Mouse (Mus musculus): ENCODE results near the gene Gng13. TPM values are rescaled to one million over a fixed set of nuclear protein-coding genes. Genes with fewer than 3 reads are reported as not detected.
"Not testable (repeated sequence)": the region's sequence is repeated elsewhere in the genome, so short reads cannot be mapped to it uniquely, and the experiment has no call there.

Gene Gng13
- total RNA-seq, 2 experiments from 2014 or later: not detected

DNA sequence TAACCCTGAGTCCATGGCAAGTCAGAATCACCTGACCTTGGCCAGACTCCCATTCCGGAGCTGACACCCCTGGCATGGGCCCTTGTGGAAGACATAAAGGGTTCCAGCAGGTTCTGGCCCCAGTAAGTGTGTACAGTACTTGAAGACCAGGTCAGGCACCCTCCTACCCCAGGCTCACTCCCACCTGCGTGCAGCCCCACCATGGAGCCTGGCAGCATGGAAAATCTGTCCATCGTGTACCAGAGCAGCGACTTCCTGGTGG is 11.0 kb downstream of the Gng13 start:
- no peak for ATAC-seq (ENCODE audit: poor library complexity, severe bottlenecking)

DNA sequence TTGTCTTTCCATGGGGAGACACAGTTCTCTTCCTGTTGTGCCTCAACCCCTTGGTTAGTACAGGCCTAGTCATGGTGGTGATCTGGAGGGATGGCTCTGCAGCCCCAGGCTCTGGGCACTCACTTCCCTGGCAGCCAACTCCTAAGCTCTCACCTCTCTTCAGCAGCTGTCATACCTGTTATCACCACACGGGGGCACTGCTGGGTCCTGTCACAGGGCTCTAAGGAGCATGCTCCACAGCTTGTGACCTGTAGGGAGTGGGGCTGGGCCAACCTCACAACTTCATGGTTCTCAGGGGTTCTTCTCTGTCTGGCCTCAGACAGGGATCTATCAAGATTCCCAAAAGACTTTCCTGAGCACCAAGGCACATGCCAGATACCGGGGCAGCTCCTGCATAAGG is 15.1 kb downstream of the Gng13 start:
- ATAC-seq (ENCODE audit: poor library complexity, severe bottlenecking): peak; percentile 51

DNA sequence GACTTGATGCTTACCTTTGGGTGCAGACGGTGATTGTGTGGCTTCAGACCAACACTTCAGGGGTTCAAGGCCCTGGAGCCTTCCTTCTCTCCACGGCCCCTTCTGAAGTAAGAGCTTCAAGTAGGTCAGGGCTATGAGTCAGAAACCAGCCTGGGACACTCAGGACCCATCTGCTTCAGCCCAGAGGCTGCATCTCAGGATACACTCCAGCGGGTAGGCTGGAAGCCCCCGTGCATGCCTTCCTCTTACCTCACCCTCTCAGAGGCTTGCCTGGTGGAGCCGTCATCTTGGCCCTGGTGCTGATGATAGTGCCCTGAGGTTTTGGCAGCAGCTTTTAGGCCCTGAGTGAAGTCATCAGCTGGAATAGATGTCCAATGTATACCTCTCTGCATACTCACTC is 18.3 kb downstream of the Gng13 start:
- no peak for ATAC-seq (ENCODE audit: poor library complexity, severe bottlenecking)

DNA sequence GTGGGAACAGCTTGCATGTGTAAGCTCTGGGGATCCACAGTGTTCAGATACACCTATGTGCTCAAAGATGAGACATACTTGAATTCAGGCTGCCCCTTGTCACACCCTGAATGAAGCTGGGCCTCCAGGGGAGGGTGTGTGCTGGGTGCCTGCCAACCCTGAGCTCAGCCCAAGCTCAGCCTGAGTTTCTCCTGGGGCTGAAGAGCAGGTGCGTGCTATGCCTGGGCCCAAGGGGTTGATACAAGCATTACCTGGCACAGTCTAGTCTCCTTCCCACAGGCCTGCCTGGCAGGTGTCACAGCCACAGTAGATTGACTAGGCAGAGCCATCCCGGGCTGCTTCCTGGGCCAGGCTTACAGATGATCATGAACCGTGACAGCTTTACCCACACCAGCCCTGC is 18.8 kb downstream of the Gng13 start, which contains the start of gene Mslnl:
Mslnl (plus strand) TSS at position 298 of the 400 bp plus-strand sequence.
- ATAC-seq (ENCODE audit: poor library complexity, severe bottlenecking): no peak

DNA sequence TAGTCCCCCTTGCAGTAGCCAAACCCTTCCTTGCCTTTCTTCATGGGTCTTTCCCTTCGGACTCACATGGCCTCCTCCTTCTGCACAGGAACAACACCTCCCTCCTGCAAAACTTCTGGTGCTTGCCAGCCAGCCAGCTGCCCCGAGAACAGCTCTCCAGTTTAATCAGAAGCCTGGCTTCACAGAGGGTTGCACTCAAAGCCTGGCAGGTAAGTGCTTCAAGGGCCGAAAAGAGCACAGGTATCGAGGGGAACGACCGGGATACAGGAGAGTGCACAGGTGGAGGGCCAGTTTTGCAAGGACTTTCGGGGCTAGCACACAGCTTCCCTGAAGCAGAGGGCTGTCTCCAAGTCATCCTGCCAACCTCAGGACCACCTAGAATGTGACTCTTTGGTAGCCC is 21.9 kb downstream of the Gng13 start:
- no peak for ATAC-seq (ENCODE audit: poor library complexity, severe bottlenecking)

DNA sequence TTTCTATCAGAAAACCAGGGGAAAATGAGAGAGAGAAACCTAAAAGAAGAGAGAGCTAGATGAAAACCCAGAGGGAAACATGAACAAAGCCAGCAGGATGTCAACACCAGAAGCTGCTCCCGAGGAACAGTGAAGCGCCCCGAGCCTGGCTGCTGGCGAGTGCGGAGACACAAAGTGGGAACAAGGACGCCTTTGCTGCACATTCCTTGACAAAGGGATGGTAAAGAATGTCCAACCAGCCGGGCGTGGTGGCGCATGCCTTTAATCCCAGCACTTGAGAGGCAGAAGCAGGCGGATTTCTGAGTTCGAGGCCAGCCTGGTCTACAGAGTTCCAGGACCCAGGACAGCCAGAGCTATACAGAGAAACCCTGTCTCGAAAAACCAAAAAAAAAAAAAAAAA is 24.5 kb downstream of the Gng13 start:
- not testable (repeated sequence) for ATAC-seq (ENCODE audit: poor library complexity, severe bottlenecking)

DNA sequence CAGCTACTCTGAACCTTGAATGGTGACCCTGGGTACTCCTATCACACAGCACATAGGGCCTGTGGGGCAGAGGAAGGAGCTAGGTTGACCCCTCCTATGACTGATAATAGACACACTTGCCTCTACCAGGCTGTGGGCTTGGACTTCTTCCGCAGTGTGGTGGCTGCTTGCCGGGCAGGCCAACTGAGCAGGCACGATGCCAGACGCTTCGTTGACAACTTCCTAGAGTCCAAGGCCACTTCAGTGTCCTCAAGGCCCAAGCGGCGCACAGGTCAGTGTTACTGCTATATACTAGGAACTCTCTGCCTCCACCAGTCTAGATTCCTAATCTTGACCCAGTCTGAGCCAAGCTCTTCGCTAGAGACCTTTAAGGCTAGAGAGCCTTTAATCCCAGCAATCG is 26.9 kb downstream of the Gng13 start:
- ATAC-seq (ENCODE audit: poor library complexity, severe bottlenecking): no peak

DNA sequence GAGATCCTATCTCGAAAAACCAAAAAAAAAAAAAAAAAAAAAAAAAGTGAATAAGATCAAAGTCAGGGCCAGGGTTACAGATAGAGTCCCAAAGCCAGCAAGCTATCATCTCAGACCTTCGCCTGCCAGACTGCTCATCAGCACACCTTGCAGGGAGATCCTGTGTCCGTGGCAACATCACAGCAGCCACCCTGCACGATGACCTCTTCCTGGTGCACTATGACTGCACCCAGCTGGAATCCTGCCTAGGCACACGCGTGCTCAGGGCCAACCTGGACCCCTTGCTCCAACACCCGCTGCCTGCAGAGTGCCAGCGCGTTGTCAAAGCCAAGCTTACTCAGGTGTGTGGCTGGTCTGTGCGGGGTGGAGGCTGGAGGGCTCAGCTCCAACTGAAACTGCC is 27.3 kb downstream of the Gng13 start:
- no peak for ATAC-seq (ENCODE audit: poor library complexity, severe bottlenecking)

DNA sequence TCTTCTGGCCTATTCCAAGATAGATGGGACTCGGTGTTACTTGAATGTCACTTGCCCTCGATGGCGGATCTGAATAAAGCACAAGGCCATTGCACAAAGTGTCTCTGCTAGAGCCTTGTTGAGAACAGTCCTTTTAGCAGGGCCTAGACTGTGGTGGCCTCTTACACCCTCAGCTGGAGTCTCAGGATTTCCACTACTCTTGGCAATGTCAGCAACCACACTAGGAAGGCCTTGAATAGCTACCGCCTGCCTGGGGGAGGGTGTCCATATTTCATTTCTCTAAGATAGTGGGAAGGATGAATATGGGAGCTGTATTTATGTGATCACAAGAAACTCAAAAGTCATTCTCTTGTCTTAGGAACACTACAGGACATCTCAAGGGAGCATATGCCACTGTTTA is 31.3 kb downstream of the Gng13 start:
- ATAC-seq (ENCODE audit: poor library complexity, severe bottlenecking): no peak

DNA sequence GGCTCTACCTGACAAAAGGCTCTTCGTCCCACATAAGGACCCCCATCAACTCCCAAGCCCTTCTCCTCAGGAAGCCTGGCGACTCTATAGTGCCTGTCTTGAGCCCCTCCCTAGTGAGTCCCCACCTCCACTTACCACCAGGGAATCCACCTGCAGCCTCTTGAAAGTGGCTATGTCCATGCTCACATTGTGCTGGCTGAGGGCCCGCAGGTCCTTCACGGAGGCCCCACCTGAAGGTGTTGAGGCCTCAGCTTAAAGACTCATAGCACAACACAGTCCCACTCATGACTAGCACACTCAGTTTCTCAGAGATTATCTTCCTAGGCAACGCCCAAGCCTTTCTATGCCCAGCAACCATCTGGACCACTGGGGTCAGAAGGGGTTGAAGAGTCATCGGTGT is 32.3 kb downstream of the Gng13 start:
- ATAC-seq (ENCODE audit: poor library complexity, severe bottlenecking): no peak

DNA sequence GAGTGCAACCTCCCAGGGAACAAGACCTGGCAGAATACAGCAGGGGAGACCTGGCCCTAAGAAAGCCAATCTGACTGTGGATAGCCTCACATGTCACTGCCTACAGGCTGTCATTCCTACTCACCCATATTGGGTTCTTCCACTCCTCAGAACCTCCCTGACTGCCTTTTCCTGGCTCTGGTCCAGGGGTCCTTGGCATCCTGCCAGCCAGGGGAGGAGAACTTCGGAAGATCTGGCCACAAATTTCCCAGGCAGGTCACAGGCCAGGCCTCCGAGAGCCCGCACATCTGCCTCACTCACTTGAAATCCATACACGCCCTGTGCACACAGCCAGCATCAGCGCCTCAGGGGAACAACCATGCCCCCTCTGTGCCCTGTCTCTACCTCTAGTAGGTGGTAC is 34.5 kb downstream of the Gng13 start:
- ATAC-seq (ENCODE audit: poor library complexity, severe bottlenecking): no peak

DNA sequence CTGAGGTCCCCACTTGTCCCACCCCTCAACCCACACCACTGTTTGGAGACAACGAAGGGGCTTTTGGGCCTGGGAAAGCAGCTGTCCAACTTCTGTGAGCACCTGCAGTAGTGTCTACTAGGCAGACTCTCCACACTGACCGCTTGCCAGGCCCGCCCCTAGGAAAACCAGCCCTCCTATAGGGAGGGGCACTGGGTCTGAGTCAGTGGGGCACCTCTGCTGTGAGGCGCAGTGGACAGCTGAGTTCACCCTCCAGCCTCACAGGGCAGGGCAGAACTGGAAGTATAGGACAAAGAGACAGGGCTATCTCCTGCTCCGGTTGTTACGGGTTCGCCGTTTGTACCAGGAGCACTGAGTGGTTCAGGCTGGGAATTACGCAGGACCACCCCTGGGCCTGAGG is 37.3 kb downstream of the Gng13 start, which contains the start of gene Msln:
Msln (minus strand) TSS at position 138 of the 400 bp plus-strand sequence.
- ATAC-seq (ENCODE audit: poor library complexity, severe bottlenecking): no peak

DNA sequence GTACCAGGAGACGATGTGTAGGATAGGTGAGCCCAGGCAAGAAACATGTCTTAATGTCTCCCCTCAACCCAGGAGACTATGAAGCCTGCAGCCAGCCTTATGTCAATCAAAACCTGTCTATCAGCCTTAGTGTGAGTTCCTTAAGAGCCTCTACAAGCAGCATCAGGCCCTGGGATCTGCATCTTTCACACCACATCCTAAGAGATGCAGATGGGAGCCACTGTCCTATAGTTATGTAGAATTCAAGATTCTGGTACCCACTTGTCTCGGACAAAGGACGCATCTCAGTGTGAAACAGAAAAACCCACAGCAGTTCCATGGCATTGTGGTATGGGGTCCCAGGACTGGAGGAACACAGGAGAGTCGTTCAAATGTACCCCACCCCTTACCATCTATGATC is 38.1 kb downstream of the Gng13 start:
- ATAC-seq (ENCODE audit: poor library complexity, severe bottlenecking): no peak

DNA sequence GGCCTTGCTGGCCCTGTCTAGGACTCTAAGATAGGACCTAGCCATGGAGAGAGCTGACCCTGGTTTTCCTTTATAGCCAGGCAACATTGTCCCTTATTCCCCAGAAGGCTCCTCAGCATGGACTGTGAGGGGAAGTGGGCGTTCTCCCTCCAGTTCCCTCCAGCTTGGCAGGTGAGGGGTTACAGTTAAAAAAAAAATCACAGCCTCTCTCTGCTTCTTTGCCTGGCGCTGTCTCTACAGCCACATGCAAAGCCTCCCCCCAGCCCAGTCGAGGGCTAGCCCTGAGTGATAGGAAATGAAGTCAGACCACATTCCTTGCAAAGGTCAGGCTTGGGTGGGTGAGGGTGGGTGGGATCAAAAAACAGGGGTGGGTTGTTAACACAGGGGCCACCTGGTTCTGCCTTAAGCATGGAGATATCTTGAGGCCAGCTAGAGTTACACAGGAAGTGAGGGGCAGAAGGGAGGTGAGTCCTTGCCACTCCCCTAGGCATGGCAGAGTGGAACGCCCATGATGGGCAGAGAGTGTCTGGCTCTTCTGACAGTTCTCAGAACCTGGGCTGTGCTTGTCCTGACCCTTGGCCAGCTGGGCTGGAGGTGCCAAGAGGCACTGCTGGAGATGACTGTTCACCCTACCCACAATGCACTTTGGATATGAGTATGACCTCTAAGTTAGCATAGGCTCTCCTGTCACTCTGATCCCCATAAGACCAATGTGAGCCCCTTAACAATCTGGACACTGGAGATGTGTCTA is 38.8 kb downstream of the Gng13 start:
- ATAC-seq (ENCODE audit: poor library complexity, severe bottlenecking): no peak

DNA sequence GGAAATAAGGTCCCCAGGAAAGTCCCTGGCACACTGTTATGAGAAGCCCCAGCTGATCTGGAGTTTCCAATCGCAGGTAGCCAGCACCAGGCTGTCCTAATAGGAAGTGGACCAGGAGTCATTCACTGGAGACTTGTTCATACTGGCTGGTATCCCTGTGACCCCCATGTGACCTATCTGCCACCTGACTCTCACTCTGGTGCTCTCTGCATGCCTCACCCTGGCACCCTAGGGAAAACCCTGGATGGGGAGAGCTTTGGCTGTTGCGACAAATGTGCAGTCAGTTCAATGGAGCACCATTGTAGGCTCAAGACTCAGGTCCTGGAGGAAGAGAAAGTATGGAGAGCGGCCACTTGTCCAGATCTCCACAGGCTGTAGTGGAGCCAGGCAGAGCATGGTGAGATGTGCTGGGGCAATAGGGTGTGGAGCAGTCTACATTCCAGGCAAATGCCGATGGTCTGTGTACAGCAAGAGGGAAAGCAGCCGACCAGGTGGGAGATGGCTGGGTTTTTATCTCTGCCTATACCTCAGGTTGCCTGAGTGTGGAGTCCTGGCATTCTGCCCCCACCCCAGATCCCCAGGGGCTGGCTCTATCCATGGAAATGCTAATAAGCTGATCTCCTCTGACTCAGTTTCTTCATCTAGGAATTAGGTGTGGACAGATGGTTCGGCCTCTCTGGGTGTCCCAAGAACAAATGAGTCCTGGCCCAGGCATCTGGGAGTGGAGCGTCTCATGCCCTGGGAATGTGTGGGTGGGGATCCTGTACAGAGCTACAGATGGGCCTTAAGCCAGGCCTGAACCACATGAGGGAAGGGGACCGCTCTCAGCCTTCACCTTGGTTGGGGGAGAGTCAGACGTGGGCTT is 39.6 kb downstream of the Gng13 start:
- ATAC-seq (ENCODE audit: poor library complexity, severe bottlenecking): no peak

DNA sequence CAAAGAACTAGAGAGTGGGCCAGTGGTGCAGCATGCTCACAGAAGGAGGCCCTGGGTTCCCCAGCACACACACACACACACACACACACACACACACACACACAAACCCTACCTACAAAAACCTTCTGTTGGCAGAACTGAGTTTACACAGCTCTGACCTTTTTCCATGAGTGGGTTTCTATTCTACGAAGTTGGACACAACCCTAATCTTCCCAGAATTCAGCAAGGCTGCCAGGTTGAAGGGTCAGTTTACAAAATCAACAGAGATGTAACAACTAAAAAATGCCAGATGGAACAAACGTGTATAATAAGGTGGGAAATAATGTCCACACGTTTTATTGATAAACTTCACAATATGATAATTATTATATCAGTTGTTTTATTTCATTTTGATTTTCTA is 40.7 kb downstream of the Gng13 start:
- no peak for ATAC-seq (ENCODE audit: poor library complexity, severe bottlenecking)

DNA sequence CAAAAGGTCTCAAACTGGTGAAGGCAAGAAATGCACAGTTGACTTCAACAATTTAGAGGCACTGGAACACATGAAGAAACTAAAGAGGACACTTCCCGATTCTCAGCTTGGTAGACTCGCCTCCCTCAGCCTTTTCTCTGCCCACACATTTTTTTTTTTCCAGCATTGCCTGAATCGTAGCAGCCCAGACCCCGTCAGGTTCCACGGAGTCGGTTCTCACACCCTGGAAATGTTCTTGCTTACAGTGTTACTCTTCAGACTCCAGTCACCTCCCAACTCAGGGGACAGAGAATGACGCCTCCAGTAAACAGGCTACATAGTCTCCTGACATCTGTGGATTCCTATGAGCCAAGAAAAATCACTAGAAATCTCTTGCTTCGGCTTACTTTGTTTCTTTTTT is 43.2 kb downstream of the Gng13 start:
- ATAC-seq (ENCODE audit: poor library complexity, severe bottlenecking): no peak

DNA sequence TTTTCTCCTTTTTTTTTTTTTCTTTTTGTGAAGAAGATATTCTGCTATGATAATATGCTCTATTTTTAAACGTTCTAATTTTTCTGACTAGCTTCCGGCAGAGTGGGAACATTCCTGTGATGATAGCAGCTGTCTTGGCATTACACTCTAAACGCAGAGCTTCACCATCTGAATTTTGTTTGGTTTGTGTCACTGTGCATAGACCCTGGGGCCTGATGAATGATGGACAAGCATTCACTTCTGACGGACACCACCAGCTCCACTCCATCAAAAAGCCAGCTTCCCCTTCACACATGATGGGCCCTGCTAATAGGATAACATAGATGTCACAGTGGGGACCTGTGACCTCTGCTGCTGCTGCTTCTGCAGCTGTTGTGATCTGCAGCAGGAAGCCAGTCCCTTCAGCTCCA is 44.6 kb downstream of the Gng13 start:
- no peak for ATAC-seq (ENCODE audit: poor library complexity, severe bottlenecking)

DNA sequence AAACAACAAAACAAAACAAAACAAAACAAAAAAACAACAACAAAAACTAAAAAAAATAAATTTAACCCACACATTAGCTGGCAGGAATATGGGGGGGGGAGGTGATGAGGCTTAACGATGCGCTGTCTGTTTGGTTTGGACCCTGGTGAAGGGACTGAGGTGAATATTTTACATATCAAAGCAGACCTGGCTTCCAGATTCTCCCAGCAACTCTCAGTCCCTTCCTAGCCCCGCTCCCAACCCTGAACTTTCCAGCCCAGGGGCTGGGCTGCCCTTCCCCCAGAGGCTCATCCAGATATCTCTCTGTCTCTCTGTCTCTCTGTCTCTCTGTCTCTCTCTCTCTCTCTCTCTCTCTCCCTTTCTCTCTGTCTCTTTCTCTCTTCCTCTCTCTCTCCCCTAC is 45.6 kb downstream of the Gng13 start:
- ATAC-seq (ENCODE audit: poor library complexity, severe bottlenecking): no peak

DNA sequence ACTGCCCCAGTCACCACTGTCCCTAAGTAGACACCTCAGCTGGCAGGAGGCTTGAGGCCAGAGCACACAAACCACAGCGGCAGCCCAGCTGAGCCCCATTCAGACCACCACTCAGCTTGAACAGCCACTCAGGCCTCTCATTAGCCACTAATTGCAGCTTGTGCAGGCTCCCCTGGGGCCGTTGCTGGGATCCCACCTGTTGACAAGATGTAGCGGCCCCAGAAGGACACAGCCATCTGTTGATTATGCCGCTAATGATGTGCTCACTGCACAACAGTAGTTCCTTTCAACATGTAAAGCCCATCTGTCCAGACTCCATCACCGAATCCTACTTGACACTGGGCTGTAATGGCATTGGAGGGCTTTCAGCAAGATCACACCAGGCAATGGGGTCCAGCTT is 48.9 kb downstream of the Gng13 start:
- ATAC-seq (ENCODE audit: poor library complexity, severe bottlenecking): no peak
